Mouse (Mus musculus): ENCODE results near the gene Nhsl1. TPM values are rescaled to one million over a fixed set of nuclear protein-coding genes. Genes with fewer than 3 reads are reported as not detected.
A peak's percentile ranks its signal among the peaks of the same experiment; 100 is the strongest.

Nhsl1 gene
- polyA plus RNA-seq, 1 experiment from 2014 or later: 8.6 TPM

- Histone ChIP-seq H3K36me3 (ENCODE audit: control insufficient read depth, insufficient read depth, low read length) (no peaks in the 10 kb centered on the region), H3K27ac (replicated peaks; ENCODE audit: low read depth, low read length) (no peak overlapping the region)
Measured at GRCm38 (mm10) chr10:18423557-18423956, 104.8 kb downstream of the Nhsl1 start.

DNA sequence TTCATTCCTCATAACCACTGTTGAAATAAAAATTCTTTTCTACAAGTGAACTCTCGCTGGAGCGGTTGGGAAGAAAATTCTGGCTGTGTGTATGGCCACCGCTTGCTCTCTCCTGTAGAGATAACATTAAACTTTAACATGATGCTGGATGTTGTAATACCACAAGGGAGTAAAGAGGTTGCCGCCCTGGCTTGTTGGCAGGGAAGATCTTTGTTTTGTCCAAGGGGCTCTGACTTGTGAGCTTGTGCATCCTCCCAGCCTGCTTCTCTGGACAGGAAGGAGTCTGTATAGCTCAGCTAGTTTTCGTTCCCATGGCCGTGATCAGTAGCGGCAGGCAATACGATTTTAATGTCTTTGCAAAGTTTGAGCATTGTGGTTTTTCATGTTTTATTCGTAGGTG, 109.1 kb downstream of the Nhsl1 start:
- Histone ChIP-seq H3K4me1 (ENCODE audit: control insufficient read depth, insufficient read depth, low read length) (no peaks in the 10 kb centered on the region), H3K9me3 (ENCODE audit: control insufficient read depth, low read length) (no peaks in the 10 kb centered on the region), H3K9ac (ENCODE audit: low read length) (no peak overlapping the region), H3K4me3 (ENCODE audit: low read depth, low read length) (no peak overlapping the region), H3K36me3 (ENCODE audit: control insufficient read depth, insufficient read depth, low read length) (no peaks in the 10 kb centered on the region; the same call in 1 of the 2 replicates), H3K27ac (replicated peaks; ENCODE audit: low read depth, low read length) (no peak overlapping the region), H3K27me3 (ENCODE audit: control insufficient read depth, insufficient read depth, low read length) (no peaks in the 10 kb centered on the region), H3K4me2 (ENCODE audit: low read depth, severe bottlenecking) (no peak overlapping the region)
- 94% methylated on average over 9 of the region's 9 CpGs for WGBS
- ATAC-seq (ENCODE audit: insufficient number of reproducible peaks, low FRiP score, low TSS enrichment, low read depth) (no peak), DNase-seq (ENCODE audit: low spot score) (no peak)

More at GRCm38 (mm10) chr10:18423557-18423956, 104.8 kb downstream of the Nhsl1 start:
- ATAC-seq (ENCODE audit: insufficient number of reproducible peaks, low FRiP score, low TSS enrichment, low read depth): no peak
- Histone ChIP-seq H3K27me3 (ENCODE audit: control insufficient read depth, insufficient read depth, low read length) (no peaks in the 10 kb centered on the region), H3K4me1 (ENCODE audit: control insufficient read depth, insufficient read depth, low read length) (no peaks in the 10 kb centered on the region), H3K9me3 (ENCODE audit: control insufficient read depth, low read length) (no peaks in the 10 kb centered on the region), H3K4me3 (ENCODE audit: low read depth, low read length) (no peak overlapping the region), H3K4me2 (ENCODE audit: low read depth, severe bottlenecking) (no peak overlapping the region), H3K9ac (ENCODE audit: low read length) (no peak overlapping the region)
- DNase-seq (ENCODE audit: low spot score): no peak
- whole genome bisulfite sequencing: 89% methylated on average over 9 of the region's 9 CpGs

- H3K27me3 ChIP-seq (ENCODE audit: control insufficient read depth, insufficient read depth, low read length): no peaks in the 10 kb centered on the region
- H3K27ac ChIP-seq (replicated peaks; ENCODE audit: low read depth, low read length): no peak overlapping the region
- no peaks in the 10 kb centered on the region for H3K4me1 ChIP-seq (ENCODE audit: control insufficient read depth, insufficient read depth, low read length)
- 97% methylated on average over 3 of the region's 3 CpGs for WGBS
- no peak for DNase-seq (ENCODE audit: low spot score)
- no peak overlapping the region for H3K4me3 ChIP-seq (ENCODE audit: low read depth, low read length)
- H3K4me2 ChIP-seq (ENCODE audit: low read depth, severe bottlenecking): no peak overlapping the region
- no peaks in the 10 kb centered on the region; the same call in 1 of the 2 replicates for H3K36me3 ChIP-seq (ENCODE audit: control insufficient read depth, insufficient read depth, low read length)
- no peaks in the 10 kb centered on the region for H3K9me3 ChIP-seq (ENCODE audit: control insufficient read depth, low read length)
- H3K9ac ChIP-seq (ENCODE audit: low read length): no peak overlapping the region
- no peak for ATAC-seq (ENCODE audit: insufficient number of reproducible peaks, low FRiP score, low TSS enrichment, low read depth)
Measured at GRCm38 (mm10) chr10:18429533-18429932, 110.7 kb downstream of the Nhsl1 start.

GRCm38 (mm10) chr10:18430141-18430540, 111.4 kb downstream of the Nhsl1 start:
- H3K4me1 ChIP-seq (ENCODE audit: control insufficient read depth, insufficient read depth, low read length): no peaks in the 10 kb centered on the region
- H3K27me3 ChIP-seq (ENCODE audit: control insufficient read depth, insufficient read depth, low read length): no peaks in the 10 kb centered on the region
- 0 out of 2 replicates have a peak overlapping the region, but pooled peaks have one; percentile 21 for H3K27ac ChIP-seq (replicated peaks; ENCODE audit: low read depth, low read length)
- WGBS: 76% methylated on average over 8 of the region's 8 CpGs
- H3K4me3 ChIP-seq (ENCODE audit: low read depth, low read length): no peak overlapping the region
- H3K36me3 ChIP-seq (ENCODE audit: control insufficient read depth, insufficient read depth, low read length): no peaks in the 10 kb centered on the region; the same call in 1 of the 2 replicates
- H3K4me2 ChIP-seq (ENCODE audit: low read depth, severe bottlenecking): no peak overlapping the region
- no peak for DNase-seq (ENCODE audit: low spot score)
- H3K9ac ChIP-seq (ENCODE audit: low read length): no peak overlapping the region
- no peaks in the 10 kb centered on the region for H3K9me3 ChIP-seq (ENCODE audit: control insufficient read depth, low read length)
- no peak for ATAC-seq (ENCODE audit: insufficient number of reproducible peaks, low FRiP score, low TSS enrichment, low read depth)

DNA sequence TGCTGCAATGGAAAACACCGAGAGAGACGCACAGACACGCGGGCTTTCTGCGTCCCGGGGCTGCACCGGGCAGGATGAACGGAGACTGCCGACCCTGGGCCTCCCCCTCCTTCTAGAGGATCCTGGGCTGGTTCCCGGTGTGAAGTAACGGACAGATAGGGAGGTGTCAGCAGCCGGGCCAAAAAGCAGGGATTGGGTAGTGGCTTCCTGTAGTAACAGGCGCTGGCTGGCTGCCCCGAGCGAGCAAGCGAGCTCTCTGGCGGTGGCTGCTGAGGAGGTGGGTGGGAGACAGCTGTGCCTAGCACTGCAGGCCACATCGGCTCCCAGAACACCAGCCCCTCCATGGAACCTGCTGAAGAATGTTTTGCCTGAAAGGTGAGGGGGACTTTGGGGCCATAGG, 112.2 kb downstream of the Nhsl1 start:
- 0 out of 2 replicates have a peak, but pooled peaks have one; percentile 54 for ATAC-seq (ENCODE audit: insufficient number of reproducible peaks, low FRiP score, low TSS enrichment, low read depth)
- H3K27ac ChIP-seq (replicated peaks; ENCODE audit: low read depth, low read length): no peak overlapping the region
- no peaks in the 10 kb centered on the region for H3K9me3 ChIP-seq (ENCODE audit: control insufficient read depth, low read length)
- H3K9ac ChIP-seq (ENCODE audit: low read length): peak overlapping the region; percentile 65; the same call in 1 of the 2 replicates
- H3K4me2 ChIP-seq (ENCODE audit: low read depth, severe bottlenecking): peak overlapping the region; percentile 59
- H3K4me3 ChIP-seq (ENCODE audit: low read depth, low read length): peak overlapping the region; percentile 25; the same call in 1 of the 2 replicates
- 3% methylated on average over 18 of the region's 18 CpGs for WGBS
- H3K36me3 ChIP-seq (ENCODE audit: control insufficient read depth, insufficient read depth, low read length): no peaks in the 10 kb centered on the region; the same call in 1 of the 2 replicates
- H3K27me3 ChIP-seq (ENCODE audit: control insufficient read depth, insufficient read depth, low read length): no peaks in the 10 kb centered on the region
- peak; percentile 69 for DNase-seq (ENCODE audit: low spot score)
- H3K4me1 ChIP-seq (ENCODE audit: control insufficient read depth, insufficient read depth, low read length): no peaks in the 10 kb centered on the region

DNA sequence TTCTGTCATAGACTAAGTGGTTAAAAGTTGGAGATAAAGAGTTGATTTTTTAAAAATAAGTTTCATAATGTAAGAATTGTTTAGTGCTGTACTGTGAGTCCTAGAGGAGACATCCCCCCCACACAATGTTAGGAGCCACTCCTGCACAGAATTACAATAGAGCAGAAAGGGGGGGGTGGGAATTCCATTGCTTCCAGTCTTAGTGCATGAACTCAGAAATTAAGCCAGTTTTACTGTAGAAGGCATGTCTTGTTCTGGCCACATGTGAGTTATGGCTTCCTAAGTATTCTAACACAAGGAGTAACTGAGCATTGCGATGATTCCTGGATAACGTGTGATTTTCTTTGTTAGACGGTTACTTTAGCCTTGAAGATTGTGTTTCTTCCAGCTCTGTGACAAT, 112.8 kb downstream of the Nhsl1 start:
- no peak overlapping the region for H3K27ac ChIP-seq (replicated peaks; ENCODE audit: low read depth, low read length)

GRCm38 (mm10) chr10:18435454-18435853, 116.7 kb downstream of the Nhsl1 start:
- Histone ChIP-seq H3K9ac (ENCODE audit: low read length) (no peak overlapping the region), H3K4me1 (ENCODE audit: control insufficient read depth, insufficient read depth, low read length) (no peaks in the 10 kb centered on the region), H3K36me3 (ENCODE audit: control insufficient read depth, insufficient read depth, low read length) (no peaks in the 10 kb centered on the region), H3K4me3 (ENCODE audit: low read depth, low read length) (no peak overlapping the region), H3K9me3 (ENCODE audit: control insufficient read depth, low read length) (no peaks in the 10 kb centered on the region), H3K4me2 (ENCODE audit: low read depth, severe bottlenecking) (no peak overlapping the region), H3K27ac (replicated peaks; ENCODE audit: low read depth, low read length) (no peak overlapping the region), H3K27me3 (ENCODE audit: control insufficient read depth, insufficient read depth, low read length) (no peaks in the 10 kb centered on the region)
- no peak for DNase-seq (ENCODE audit: low spot score)
- 87% methylated on average over 6 of the region's 6 CpGs for WGBS
- no peak for ATAC-seq (ENCODE audit: insufficient number of reproducible peaks, low FRiP score, low TSS enrichment, low read depth)

More for the DNA sequence above, 112.8 kb downstream of the Nhsl1 start:
- Histone ChIP-seq H3K4me3 (ENCODE audit: low read depth, low read length) (no peak overlapping the region), H3K36me3 (ENCODE audit: control insufficient read depth, insufficient read depth, low read length) (no peaks in the 10 kb centered on the region; the same call in 1 of the 2 replicates), H3K9me3 (ENCODE audit: control insufficient read depth, low read length) (no peaks in the 10 kb centered on the region), H3K4me1 (ENCODE audit: control insufficient read depth, insufficient read depth, low read length) (no peaks in the 10 kb centered on the region), H3K27me3 (ENCODE audit: control insufficient read depth, insufficient read depth, low read length) (no peaks in the 10 kb centered on the region), H3K9ac (ENCODE audit: low read length) (no peak overlapping the region), H3K4me2 (ENCODE audit: low read depth, severe bottlenecking) (no peak overlapping the region)
- ATAC-seq (ENCODE audit: insufficient number of reproducible peaks, low FRiP score, low TSS enrichment, low read depth) (no peak), DNase-seq (ENCODE audit: low spot score) (no peak)
- 81% methylated on average over 3 of the region's 3 CpGs for WGBS

GRCm38 (mm10) chr10:18435938-18436337, 117.2 kb downstream of the Nhsl1 start:
- no peak overlapping the region for H3K27ac ChIP-seq (replicated peaks; ENCODE audit: low read depth, low read length)
- ATAC-seq (ENCODE audit: insufficient number of reproducible peaks, low FRiP score, low TSS enrichment, low read depth): no peak
- H3K4me1 ChIP-seq (ENCODE audit: control insufficient read depth, insufficient read depth, low read length): no peaks in the 10 kb centered on the region

DNA sequence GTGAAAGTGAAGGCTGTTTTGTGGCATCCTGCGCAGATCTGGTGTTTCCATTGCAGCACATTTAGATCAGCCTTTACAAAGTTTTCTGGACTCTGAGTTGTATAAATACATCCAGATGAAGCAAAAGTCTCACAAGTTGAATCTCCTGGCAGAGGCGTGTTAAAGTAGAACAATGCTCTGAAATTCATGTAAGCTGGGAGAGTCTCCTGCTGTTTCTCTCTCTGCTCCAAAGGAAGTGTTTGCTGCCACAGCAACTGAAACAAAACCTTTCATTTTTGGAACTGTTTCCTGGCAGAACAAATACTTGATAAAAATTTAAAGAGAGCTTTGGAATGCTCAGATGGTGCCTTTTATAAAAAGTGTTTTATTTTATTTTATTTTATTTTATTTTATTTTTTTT, 118.8 kb downstream of the Nhsl1 start:
- H3K9me3 ChIP-seq (ENCODE audit: control insufficient read depth, low read length): no peaks in the 10 kb centered on the region
- H3K4me3 ChIP-seq (ENCODE audit: low read depth, low read length): no peak overlapping the region
- H3K4me1 ChIP-seq (ENCODE audit: control insufficient read depth, insufficient read depth, low read length): no peaks in the 10 kb centered on the region
- no peak overlapping the region for H3K4me2 ChIP-seq (ENCODE audit: low read depth, severe bottlenecking)
- H3K36me3 ChIP-seq (ENCODE audit: control insufficient read depth, insufficient read depth, low read length): no peaks in the 10 kb centered on the region
- no peak for DNase-seq (ENCODE audit: low spot score)
- ATAC-seq (ENCODE audit: insufficient number of reproducible peaks, low FRiP score, low TSS enrichment, low read depth): no peak
- no peak overlapping the region for H3K9ac ChIP-seq (ENCODE audit: low read length)
- 67% methylated on average over 2 of the region's 2 CpGs for WGBS
- no peak overlapping the region for H3K27ac ChIP-seq (replicated peaks; ENCODE audit: low read depth, low read length)
- no peaks in the 10 kb centered on the region for H3K27me3 ChIP-seq (ENCODE audit: control insufficient read depth, insufficient read depth, low read length)

More at GRCm38 (mm10) chr10:18435938-18436337, 117.2 kb downstream of the Nhsl1 start:
- H3K36me3 ChIP-seq (ENCODE audit: control insufficient read depth, insufficient read depth, low read length): no peaks in the 10 kb centered on the region
- H3K4me2 ChIP-seq (ENCODE audit: low read depth, severe bottlenecking): no peak overlapping the region
- DNase-seq (ENCODE audit: low spot score): no peak
- 61% methylated on average over 7 of the region's 7 CpGs for WGBS
- H3K27me3 ChIP-seq (ENCODE audit: control insufficient read depth, insufficient read depth, low read length): no peaks in the 10 kb centered on the region
- H3K9me3 ChIP-seq (ENCODE audit: control insufficient read depth, low read length): no peaks in the 10 kb centered on the region
- H3K9ac ChIP-seq (ENCODE audit: low read length): no peak overlapping the region
- H3K4me3 ChIP-seq (ENCODE audit: low read depth, low read length): no peak overlapping the region

Data from limb, embryonic 11.5 days (tissue).